Mouse (Mus musculus) bone marrow macrophage, adult 2 months (primary cell): Measurements from ENCODE around the gene Epo. TPM values are rescaled to one million over a fixed set of nuclear protein-coding genes. Genes with fewer than 3 reads are reported as not detected.

ENCODE experiments used
- H3K27ac ChIP-seq: 2 replicates; pipeline ENCODE4 v1.5.1; 2012; ENCODE audit warnings: low read depth, low read length; ENCODE audit not compliant: insufficient read depth
- H3K4me1 ChIP-seq: 2 replicates; pipeline ENCODE4 v1.6.1; 2012; ENCODE audit warnings: low read length; ENCODE audit not compliant: control insufficient read depth, insufficient read depth
- H3K4me3 ChIP-seq: 2 replicates; pipeline ENCODE4 v1.5.1; 2012; ENCODE audit warnings: mild to moderate bottlenecking, low read length, moderate library complexity; ENCODE audit not compliant: insufficient read depth
- CTCF ChIP-seq: IDR thresholded peaks from 2 replicates; pipeline ENCODE4 v1.5.1; 2012; ENCODE audit warnings: low read depth, mild to moderate bottlenecking, low read length, moderate library complexity
- POLR2A ChIP-seq: IDR thresholded peaks from 2 replicates; pipeline ENCODE4 v1.6.1; 2012; ENCODE audit warnings: mild to moderate bottlenecking, low read depth, low read length, borderline replicate concordance
- polyA plus RNA-seq: library from polyadenylated mRNA; stranded (reverse); fragments of >200 nt; gene quantifications from 2 replicates; pipeline ENCODE4 v1.2.4, GENCODE M21; 2012; ENCODE audit not compliant: missing spikeins, insufficient read depth, insufficient read length

Gene Epo
- polyA plus RNA-seq, result not detected in 2 replicates

GRCm38 (mm10) chr5:137533117-137533827, at the start of gene Epo, which contains the start of gene Gnb2:
Gene Epo (minus strand): TSS chr5:137533242.
Gene Gnb2 (minus strand): TSS chr5:137533510.
- H3K4me1 ChIP-seq, result peaks cover 36% of the 10 kb centered on the region
- no peak for TF ChIP-seq POLR2A
- no peak for TF ChIP-seq CTCF
- H3K4me3 ChIP-seq, result peak within 1 kb of the TSS; percentile 86
- H3K27ac ChIP-seq, result peak within 1 kb of the TSS; percentile 94

DNA sequence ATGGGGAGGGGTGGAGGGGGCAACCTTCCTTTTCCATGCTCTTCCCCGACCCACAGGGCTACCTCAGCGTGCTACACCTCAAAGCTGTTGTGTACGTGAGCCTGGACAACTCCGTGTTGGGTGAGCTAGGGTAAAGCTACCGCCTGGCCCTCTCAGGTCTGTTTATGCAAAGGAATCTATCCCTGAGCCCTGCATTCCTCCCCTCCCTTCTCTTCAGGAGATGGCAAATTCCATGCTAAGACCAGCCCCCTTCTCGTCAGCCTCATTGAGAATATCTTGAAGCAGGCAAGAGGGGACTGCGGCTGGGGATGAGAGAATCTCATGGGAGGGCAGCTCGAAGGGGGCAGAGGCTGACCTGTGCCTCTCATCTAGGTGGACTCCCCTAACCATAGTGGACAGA, 49.7 kb upstream of the Epo start:
- Histone ChIP-seq H3K4me1 (no peaks in the 10 kb centered on the region), H3K4me3 (no peak overlapping the region), H3K27ac (no peak overlapping the region)
- no peak for TF ChIP-seq CTCF
- no peak for TF ChIP-seq POLR2A

- no peak overlapping the region for H3K4me3 ChIP-seq
- no peak overlapping the region for H3K27ac ChIP-seq
- H3K4me1 ChIP-seq, result no peaks in the 10 kb centered on the region
- TF ChIP-seq POLR2A (no peak), CTCF (no peak)
Observed at GRCm38 (mm10) chr5:137580246-137580645, 47.2 kb upstream of the Epo start.

DNA sequence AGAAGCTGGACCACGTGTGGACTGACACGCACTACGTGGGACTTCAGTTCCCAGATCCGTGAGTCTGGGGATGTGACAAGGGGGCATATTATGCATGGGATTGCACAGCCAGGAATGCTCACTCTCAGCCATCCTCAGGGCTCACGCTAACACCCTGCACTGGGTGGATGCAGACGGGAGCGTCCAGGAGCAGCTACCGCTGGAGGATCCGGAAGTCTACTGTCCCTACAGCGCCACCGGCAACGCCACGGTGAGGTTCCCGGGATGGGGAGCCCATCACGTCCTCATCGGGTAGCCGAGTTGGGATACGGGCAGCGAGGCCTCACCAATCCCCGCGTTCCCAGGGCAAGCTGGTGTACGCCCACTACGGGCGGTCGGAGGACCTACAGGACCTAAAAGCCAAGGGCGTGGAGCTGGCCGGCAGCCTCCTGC, 41.4 kb upstream of the Epo start:
- TF ChIP-seq CTCF, result no peak
- no peak for TF ChIP-seq POLR2A
- Histone ChIP-seq H3K27ac (no peak overlapping the region), H3K4me1 (peaks cover 8% of the 10 kb centered on the region), H3K4me3 (no peak overlapping the region)

- TF ChIP-seq CTCF (no peak), POLR2A (no peak)
- Histone ChIP-seq H3K4me1 (peaks cover 14% of the 10 kb centered on the region), H3K4me3 (no peak overlapping the region), H3K27ac (no peak overlapping the region)
Observed at GRCm38 (mm10) chr5:137570691-137571586, 37.9 kb upstream of the Epo start.

GRCm38 (mm10) chr5:137570181-137570580, 37.1 kb upstream of the Epo start:
- Histone ChIP-seq H3K4me1 (peaks cover 14% of the 10 kb centered on the region), H3K4me3 (no peak overlapping the region), H3K27ac (no peak overlapping the region)
- no peak for TF ChIP-seq POLR2A
- no peak for TF ChIP-seq CTCF

DNA sequence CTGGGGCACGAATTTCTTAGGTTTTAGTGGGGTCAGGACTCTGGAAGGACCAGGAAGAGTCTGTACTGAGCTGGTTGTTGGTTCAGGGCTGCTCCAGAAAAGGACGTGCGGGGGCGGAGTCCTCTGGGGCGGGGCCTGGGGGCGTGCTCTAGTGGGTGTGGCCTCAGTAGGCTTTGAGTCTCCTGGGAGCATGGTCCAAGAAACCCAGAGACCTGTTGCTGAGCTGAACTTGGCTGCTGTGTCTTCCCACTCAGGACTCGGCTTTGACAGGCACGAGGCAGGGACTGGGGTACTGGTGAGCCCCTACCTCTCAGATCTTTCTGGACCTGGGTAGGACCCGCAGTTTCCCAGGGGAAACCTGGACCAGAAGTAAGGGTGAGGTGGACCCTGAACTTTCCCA, 36.6 kb upstream of the Epo start, which contains the start of gene Tfr2:
Gene Tfr2 (plus strand): TSS at position 176 of the 400 bp plus-strand sequence.
- Histone ChIP-seq H3K4me3 (no peak within 1 kb of the TSS), H3K27ac (no peak within 1 kb of the TSS), H3K4me1 (peaks cover 14% of the 10 kb centered on the region)
- TF ChIP-seq POLR2A (no peak), CTCF (no peak)

DNA sequence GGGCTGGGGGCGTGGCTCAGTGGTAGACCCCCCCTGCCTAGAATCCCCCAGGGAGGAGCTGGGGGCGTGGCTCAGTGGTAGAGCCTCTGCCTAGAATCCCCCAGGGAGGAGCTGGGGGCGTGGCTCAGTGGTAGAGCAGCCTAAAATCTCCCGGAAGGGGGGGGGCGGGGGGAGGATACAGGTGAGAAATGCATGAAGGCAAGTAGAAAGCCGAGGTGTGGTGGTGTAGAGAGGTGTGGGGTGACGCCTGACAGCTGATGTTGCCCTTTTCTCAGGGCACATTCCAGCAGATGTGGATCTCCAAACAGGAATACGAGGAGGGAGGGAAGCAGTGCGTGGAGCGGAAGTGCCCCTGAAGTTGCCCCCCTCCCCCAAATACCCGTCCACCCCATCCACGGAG, 36.0 kb upstream of the Epo start:
- H3K27ac ChIP-seq, result no peak overlapping the region
- H3K4me1 ChIP-seq, result peaks cover 14% of the 10 kb centered on the region
- no peak for TF ChIP-seq POLR2A
- TF ChIP-seq CTCF, result no peak
- no peak overlapping the region for H3K4me3 ChIP-seq

DNA sequence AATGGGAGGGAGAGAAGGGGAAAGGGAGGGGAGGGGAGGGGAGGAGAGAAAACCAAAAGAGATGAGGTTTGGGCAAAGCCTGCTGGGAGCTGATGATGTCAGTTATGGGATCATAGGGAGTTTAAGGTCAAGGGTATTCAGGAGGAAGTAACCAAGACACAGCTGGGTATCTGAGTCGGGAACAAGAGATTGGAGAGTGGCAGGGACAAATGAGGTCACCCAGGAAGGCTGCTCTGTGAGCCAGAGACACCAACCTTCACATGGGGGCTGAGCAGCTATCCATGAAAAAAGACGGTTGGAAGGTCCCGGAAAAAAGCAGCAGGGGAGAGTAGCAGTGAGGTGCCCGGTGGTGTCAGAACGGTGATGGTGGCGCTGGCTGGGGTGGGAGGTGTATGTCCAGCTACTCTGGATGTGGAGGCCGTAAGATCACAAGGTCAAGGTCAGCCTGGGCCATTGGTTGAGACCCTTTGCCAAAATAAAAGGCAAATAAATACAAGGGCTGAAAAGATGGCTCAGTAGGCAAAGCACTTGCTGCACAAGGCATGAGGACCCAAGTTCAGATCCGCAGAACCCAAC, 35.3 kb upstream of the Epo start:
- H3K4me3 ChIP-seq, result no peak overlapping the region
- no peak overlapping the region for H3K27ac ChIP-seq
- peaks cover 14% of the 10 kb centered on the region for H3K4me1 ChIP-seq
- TF ChIP-seq CTCF (no peak), POLR2A (no peak)

GRCm38 (mm10) chr5:137566416-137566815, 33.4 kb upstream of the Epo start:
- no peak for TF ChIP-seq POLR2A
- no peak for TF ChIP-seq CTCF
- Histone ChIP-seq H3K4me1 (peaks cover 18% of the 10 kb centered on the region), H3K4me3 (no peak overlapping the region), H3K27ac (no peak overlapping the region)

DNA sequence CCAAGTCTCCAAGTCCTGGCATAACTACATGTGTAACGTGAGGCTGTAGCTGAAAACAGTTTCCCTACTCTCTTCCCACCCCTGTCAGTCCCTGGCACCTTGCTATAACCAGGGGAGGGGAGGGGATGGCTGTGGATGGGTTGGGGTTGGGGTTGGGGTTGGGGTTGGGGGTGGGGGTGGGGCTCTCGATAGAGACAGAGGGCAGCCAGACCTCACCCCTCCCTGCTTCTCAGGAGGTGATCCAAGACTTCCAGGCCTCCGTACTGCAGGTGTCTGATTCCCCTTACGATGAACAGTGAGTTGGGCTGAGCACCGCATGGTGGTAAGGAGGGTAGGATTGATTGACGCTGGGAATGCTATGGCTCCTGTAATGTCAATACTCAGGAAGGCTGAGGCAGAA, 32.7 kb upstream of the Epo start:
- Histone ChIP-seq H3K4me3 (no peak overlapping the region), H3K27ac (no peak overlapping the region), H3K4me1 (peaks cover 18% of the 10 kb centered on the region)
- TF ChIP-seq POLR2A, result no peak
- no peak for TF ChIP-seq CTCF
